Mouse (Mus musculus) retina, embryonic 14.5 days (tissue): ENCODE data around the gene Cabp2.
"Not testable (repeated sequence)": the region's sequence is repeated elsewhere in the genome, so short reads cannot be mapped to it uniquely, and the experiment has no call there.

Experiments used
- DNase-seq: peaks from one replicate; pipeline ENCODE4 v3.0.0-alpha.2; 2015; ENCODE audit warnings: low spot score

The Cabp2 gene

GRCm38 (mm10) chr19:4055947-4056693, 25.3 kb upstream of the Cabp2 start:
- DNase-seq, result no peak

- no peak for DNase-seq
Measured at GRCm38 (mm10) chr19:4056727-4057126, 24.7 kb upstream of the Cabp2 start.

- DNase-seq, result no peak
Measured at GRCm38 (mm10) chr19:4057389-4057788, 24.0 kb upstream of the Cabp2 start.

- DNase-seq, result no peak
Measured at GRCm38 (mm10) chr19:4057962-4058361, 23.4 kb upstream of the Cabp2 start.

- no peak for DNase-seq
Measured at GRCm38 (mm10) chr19:4058581-4058980, 22.8 kb upstream of the Cabp2 start.

GRCm38 (mm10) chr19:4059069-4059740, 22.2 kb upstream of the Cabp2 start, which contains the start of gene Gstp3:
Gstp3 (minus strand) TSS chr19:4059569.
- no peak for DNase-seq

GRCm38 (mm10) chr19:4060044-4060898, 21.1 kb upstream of the Cabp2 start:
- DNase-seq, result not testable (repeated sequence)

- DNase-seq, result no peak
Measured at GRCm38 (mm10) chr19:4060899-4061465, 20.4 kb upstream of the Cabp2 start.

GRCm38 (mm10) chr19:4063357-4063756, 18.0 kb upstream of the Cabp2 start:
- DNase-seq, result not testable (repeated sequence)

- not testable (repeated sequence) for DNase-seq
Measured at GRCm38 (mm10) chr19:4064501-4064900, 16.9 kb upstream of the Cabp2 start.

GRCm38 (mm10) chr19:4066280-4066679, 15.1 kb upstream of the Cabp2 start:
- DNase-seq, result no peak

GRCm38 (mm10) chr19:4066877-4067276, 14.5 kb upstream of the Cabp2 start:
- DNase-seq, result no peak

GRCm38 (mm10) chr19:4068242-4068641, 13.1 kb upstream of the Cabp2 start:
- DNase-seq, result not testable (repeated sequence)

- DNase-seq, result no peak
Measured at GRCm38 (mm10) chr19:4068717-4069410, 12.5 kb upstream of the Cabp2 start.

- no peak for DNase-seq
Measured at GRCm38 (mm10) chr19:4070311-4070710, 11.1 kb upstream of the Cabp2 start.

GRCm38 (mm10) chr19:4070756-4071155, 10.6 kb upstream of the Cabp2 start:
- DNase-seq, result no peak

GRCm38 (mm10) chr19:4071406-4071805, 10.0 kb upstream of the Cabp2 start:
- DNase-seq, result no peak

- no peak for DNase-seq
Measured at GRCm38 (mm10) chr19:4072706-4073424, 8.5 kb upstream of the Cabp2 start.

GRCm38 (mm10) chr19:4075531-4075930, 5.8 kb upstream of the Cabp2 start:
- DNase-seq, result no peak

- DNase-seq, result no peak
Measured at GRCm38 (mm10) chr19:4079594-4079993, 1.8 kb upstream of the Cabp2 start.

- DNase-seq, result no peak
Measured at GRCm38 (mm10) chr19:4080511-4081009, 818 bp upstream of the Cabp2 start.
